Mouse (Mus musculus) urinary bladder, postnatal 4 days (tissue): ENCODE measurements around the gene Psen1.

Experiments
- DNase-seq, 2 experiments: peaks; one replicate each; pipeline ENCODE4 v3.0.0; 2021 to 2022; ENCODE audit warnings: low spot score in 2 of 2

The Psen1 gene

GRCm38 (mm10) chr12:83780181-83780580 is 92.2 kb downstream of the Psen1 start:
- DNase-seq: no peak

DNA sequence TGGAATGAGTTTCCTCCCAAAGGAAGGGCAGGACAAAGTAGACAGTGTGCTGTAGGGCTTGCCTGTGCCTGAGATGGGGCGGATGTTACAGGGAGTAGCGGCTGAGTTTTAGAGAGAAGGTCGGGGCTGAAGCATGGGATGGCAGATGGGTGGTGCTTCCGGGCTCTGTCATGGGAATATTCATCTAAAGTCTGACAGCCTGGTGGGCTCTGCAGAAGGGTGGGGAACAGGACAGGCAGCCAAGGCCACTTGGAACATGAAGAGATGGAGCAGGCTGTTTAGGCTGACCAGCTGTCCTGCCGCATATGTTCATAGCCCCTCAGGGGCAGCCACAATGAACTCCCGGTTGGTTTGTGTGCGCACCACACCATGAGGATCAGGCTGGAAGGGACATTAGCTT is 93.3 kb downstream of the Psen1 start:
- no peak for DNase-seq

GRCm38 (mm10) chr12:83781640-83782278 is 93.8 kb downstream of the Psen1 start:
- peak in 1 of 2 experiments; percentile 58 for DNase-seq

- no peak for DNase-seq
Measured at GRCm38 (mm10) chr12:83782669-83783068, 94.7 kb downstream of the Psen1 start.
